Mouse (Mus musculus) T-helper 17 cell (primary cell): ENCODE measurements around the gene Fscn3.

ENCODE experiments used
- in situ Hi-C, 2 experiments: fragments of 300-600 bp; cut with MboI, MseI; formaldehyde crosslinking; loops; 1 replicate in 1 of 2; 2 replicates in 1 of 2; pipeline ENCODE4 v1.15.1; 2025; ENCODE audit warnings: high pct_unique_total_duplicates in 2 of 2

The Fscn3 gene

GRCm38 (mm10) chr6:28480752-28481492, 53.3 kb downstream of the Fscn3 start:
- in situ Hi-C loops, result loop anchor here in 1 of 2 experiments (5.0 kb wide), 1 partner anchor 59 kb away; the partner anchor contains the start of gene Arf5

DNA sequence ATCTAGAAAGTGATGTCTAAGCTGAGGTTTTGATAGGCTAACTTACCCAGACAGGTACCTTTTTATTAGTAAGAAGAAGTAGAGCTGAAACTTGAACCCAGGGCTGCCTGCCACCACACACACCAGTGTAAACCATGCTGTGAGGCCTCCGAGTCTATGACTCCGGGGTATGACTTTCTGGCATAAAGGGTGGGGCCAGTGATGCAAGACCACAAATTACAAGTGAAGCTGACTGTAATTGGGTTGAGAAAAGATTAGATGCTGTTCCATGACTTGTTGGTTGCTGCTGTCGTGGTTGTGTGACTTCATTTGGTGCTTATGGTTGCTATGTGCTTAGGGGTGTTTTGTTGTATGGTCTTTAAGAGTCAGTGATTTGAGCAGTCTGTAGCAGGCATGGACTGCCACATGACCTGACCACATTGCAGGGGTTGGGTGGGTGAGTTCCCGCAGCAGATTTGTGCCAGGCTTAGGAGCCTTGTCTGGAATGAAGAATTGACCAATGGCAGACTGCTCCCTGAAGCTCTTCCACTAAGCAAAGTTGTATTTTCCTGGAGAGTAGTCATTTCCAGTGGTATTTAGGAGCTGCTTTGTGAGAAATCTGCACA, 55.2 kb downstream of the Fscn3 start:
- in situ Hi-C loops, result loop anchor here in 1 of 2 experiments (5.0 kb wide), 1 partner anchor 61 kb away; the partner anchor contains the start of gene Arf5

DNA sequence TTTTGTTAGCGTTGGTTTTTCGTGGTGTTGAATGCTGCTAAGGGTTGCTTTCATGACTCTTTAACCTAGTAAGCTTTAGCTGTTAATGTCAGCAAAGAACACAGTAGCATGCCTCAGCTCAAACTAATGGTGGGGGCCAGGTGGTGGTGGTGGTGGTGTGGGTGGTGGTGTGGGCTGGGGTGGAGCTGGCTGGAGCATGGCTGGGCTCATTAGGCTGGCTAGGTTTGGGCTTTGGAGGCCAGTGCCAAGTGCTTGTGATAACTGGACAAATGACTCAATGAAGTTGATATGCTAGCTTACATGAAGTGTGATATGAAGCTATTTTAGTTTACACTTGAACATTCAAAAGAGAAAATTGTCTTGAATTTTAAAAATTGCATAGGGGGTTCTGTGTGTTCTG, 58.4 kb downstream of the Fscn3 start:
- in situ Hi-C loops, result no loop called here

DNA sequence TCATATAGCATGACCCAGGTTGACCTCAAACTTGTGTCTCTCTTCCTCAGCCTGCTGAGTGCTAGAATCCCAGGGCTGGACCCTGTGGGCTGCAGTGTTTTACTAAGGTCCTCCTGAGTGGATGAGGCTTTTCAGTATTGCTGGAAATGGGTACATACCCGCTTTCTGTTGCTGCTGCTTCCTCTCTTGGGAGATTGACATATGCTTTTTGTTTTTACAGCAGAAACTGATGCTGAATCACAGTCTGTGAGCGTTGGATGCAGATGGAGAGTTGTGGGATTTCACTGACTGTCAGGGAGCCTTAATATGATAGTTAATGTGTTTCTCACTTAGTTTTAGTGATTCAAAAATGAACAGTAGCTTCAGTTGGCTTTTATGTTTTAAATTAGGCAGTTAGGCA, 58.9 kb downstream of the Fscn3 start:
- in situ Hi-C loops, result no loop called here

DNA sequence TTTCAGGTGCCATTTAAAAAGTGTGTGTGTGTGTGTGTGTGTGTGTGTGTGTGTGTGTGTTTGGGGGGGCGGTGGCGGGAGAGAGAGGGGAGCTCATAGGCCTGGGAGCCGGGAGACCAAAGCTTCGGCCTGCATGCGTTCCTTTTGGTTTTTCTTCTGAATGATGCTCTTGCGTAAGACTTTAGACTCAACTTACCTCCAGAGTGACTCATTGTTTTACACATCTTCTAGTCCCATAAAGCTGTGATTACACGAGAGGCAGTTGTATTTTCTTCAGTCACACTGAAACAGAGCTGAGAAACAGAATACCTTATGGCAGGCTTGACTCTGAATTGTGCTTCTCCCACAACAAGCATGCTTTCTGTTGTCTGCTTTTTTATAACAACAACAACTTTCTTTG, 59.3 kb downstream of the Fscn3 start:
- in situ Hi-C loops, result no loop called here
